Mouse (Mus musculus) erythroblast, embryonic 14.5 days (primary cell): ENCODE measurements around the gene Vwa7. TPM values are rescaled to one million over a fixed set of nuclear protein-coding genes. Genes with fewer than 3 reads are reported as not detected.

Experiments used
- H3K27me3 ChIP-seq: 2 replicates; pipeline ENCODE4 v1.6.1; 2012; ENCODE audit warnings: inconsistent platforms; ENCODE audit not compliant: control insufficient read depth
- H3K36me3 ChIP-seq: 2 replicates; pipeline ENCODE4 v1.6.1; 2012; ENCODE audit warnings: mild to moderate bottlenecking, inconsistent platforms; ENCODE audit not compliant: control insufficient read depth
- H3K4me1 ChIP-seq: 2 replicates; pipeline ENCODE4 v1.6.1; 2012; ENCODE audit warnings: inconsistent platforms; ENCODE audit not compliant: control insufficient read depth
- H3K4me3 ChIP-seq: replicated peaks from 2 replicates; pipeline ENCODE3; 2012; ENCODE audit warnings: moderate library complexity, mild to moderate bottlenecking, inconsistent platforms
- H3K9me3 ChIP-seq: 2 replicates; pipeline ENCODE4 v1.6.1; 2012; ENCODE audit warnings: low read length, inconsistent platforms, mixed read lengths; ENCODE audit not compliant: control insufficient read depth
- GATA1 ChIP-seq: IDR thresholded peaks from 2 replicates; pipeline ENCODE4 v1.6.1; 2012; ENCODE audit warnings: low read length, inconsistent platforms, mixed read lengths
- TAL1 ChIP-seq: IDR thresholded peaks from 3 replicates; pipeline ENCODE4 v1.6.1; 2012; ENCODE audit warnings: low read length, inconsistent platforms, mixed read lengths
- polyA plus RNA-seq: library from polyadenylated mRNA; stranded (reverse); fragments of >175 nt; gene quantifications from 2 replicates; pipeline ENCODE4 v1.2.3, GENCODE M21; 2012

The Vwa7 gene
- polyA plus RNA-seq, 1 experiment = 0.01 TPM

GRCm38 (mm10) chr17:35066084-35066483 lies 49.7 kb downstream of the Vwa7 start, which contains the start of gene Mpig6b:
Gene Mpig6b (minus strand): TSS chr17:35066184.
- Histone ChIP-seq H3K36me3 (peaks cover 3% of the 10 kb centered on the region; the same call in 1 of the 2 replicates), H3K9me3 (no peaks in the 10 kb centered on the region; the same call in 1 of the 2 replicates), H3K27me3 (peaks cover 78% of the 10 kb centered on the region), H3K4me3 (peak within 1 kb of the TSS; percentile 23), H3K4me1 (peaks cover 35% of the 10 kb centered on the region)
- TF ChIP-seq GATA1 (no peak), TAL1 (no peak)

- peaks cover 78% of the 10 kb centered on the region for H3K27me3 ChIP-seq
- H3K4me3 ChIP-seq = no peak overlapping the region
- TF ChIP-seq GATA1 (no peak), TAL1 (no peak)
- H3K9me3 ChIP-seq = no peaks in the 10 kb centered on the region; the same call in 1 of the 2 replicates
- peaks cover 28% of the 10 kb centered on the region for H3K4me1 ChIP-seq
- H3K36me3 ChIP-seq = no peaks in the 10 kb centered on the region
These were observed 52.0 kb downstream of the Vwa7 start for GRCm38 (mm10) chr17:35068213-35068914.

- peaks cover 2% of the 10 kb centered on the region for H3K9me3 ChIP-seq
- H3K27me3 ChIP-seq = peaks cover 66% of the 10 kb centered on the region
- no peak overlapping the region for H3K4me3 ChIP-seq
- H3K36me3 ChIP-seq = no peaks in the 10 kb centered on the region
- H3K4me1 ChIP-seq = peaks cover 20% of the 10 kb centered on the region
- no peak for TF ChIP-seq TAL1
- no peak for TF ChIP-seq GATA1
These were observed 54.3 kb downstream of the Vwa7 start for GRCm38 (mm10) chr17:35070556-35071229.

- H3K4me3 ChIP-seq = no peak overlapping the region
- no peaks in the 10 kb centered on the region for H3K36me3 ChIP-seq
- peaks cover 2% of the 10 kb centered on the region for H3K9me3 ChIP-seq
- peaks cover 15% of the 10 kb centered on the region for H3K4me1 ChIP-seq
- TF ChIP-seq GATA1 = no peak
- no peak for TF ChIP-seq TAL1
- peaks cover 64% of the 10 kb centered on the region for H3K27me3 ChIP-seq
These were observed 55.1 kb downstream of the Vwa7 start for GRCm38 (mm10) chr17:35071454-35071853.

GRCm38 (mm10) chr17:35074097-35074496 lies 57.7 kb downstream of the Vwa7 start:
- peaks cover 30% of the 10 kb centered on the region for H3K4me1 ChIP-seq
- H3K36me3 ChIP-seq = no peaks in the 10 kb centered on the region
- TF ChIP-seq TAL1 = no peak
- TF ChIP-seq GATA1 = no peak
- H3K4me3 ChIP-seq = no peak overlapping the region
- H3K27me3 ChIP-seq = peaks cover 56% of the 10 kb centered on the region
- peaks cover 2% of the 10 kb centered on the region for H3K9me3 ChIP-seq

Other genes starting within 250 kb of the Vwa7 start
- not detected in 2 replicates for gene Cyp21a1, start 212.0 kb upstream of the Vwa7 start, polyA plus RNA-seq
- gene Stk19, start 179.6 kb upstream of the Vwa7 start, polyA plus RNA-seq = 6.3 and 6.7 TPM in 2 replicates
- 15.3 and 22.0 TPM in 2 replicates for gene Dxo, start 179.6 kb upstream of the Vwa7 start, polyA plus RNA-seq
- gene Skiv2l, start 166.4 kb upstream of the Vwa7 start, polyA plus RNA-seq = 6.7 and 8.9 TPM in 2 replicates
- 30.9 and 32.9 TPM in 2 replicates for gene Nelfe, start 166.2 kb upstream of the Vwa7 start, polyA plus RNA-seq
- 0.11 TPM in 1 of 2 replicates, not detected in the other for gene Cfb, start 154.1 kb upstream of the Vwa7 start, polyA plus RNA-seq
- 0.24 and 0.25 TPM in 2 replicates for gene Zbtb12, start 137.1 kb upstream of the Vwa7 start, polyA plus RNA-seq
- gene Gm20547, start 134.5 kb upstream of the Vwa7 start, polyA plus RNA-seq = not detected in 2 replicates
- 0.13 and 0.17 TPM in 2 replicates for gene C2, start 118.3 kb upstream of the Vwa7 start, polyA plus RNA-seq
- gene Ehmt2, start 118.1 kb upstream of the Vwa7 start, polyA plus RNA-seq = 6.2 and 6.4 TPM in 2 replicates
- gene Slc44a4, start 102.1 kb upstream of the Vwa7 start, polyA plus RNA-seq = not detected in 2 replicates
- gene Neu1, start 85.3 kb upstream of the Vwa7 start, polyA plus RNA-seq = 0.31 and 0.38 TPM in 2 replicates
- gene Hspa1b, start 57.3 kb upstream of the Vwa7 start, polyA plus RNA-seq = 408 and 454 TPM in 2 replicates
- gene Gm20481, start 46.7 kb upstream of the Vwa7 start, polyA plus RNA-seq = not detected in 2 replicates
- 195 and 214 TPM in 2 replicates for gene Hspa1a, start 44.4 kb upstream of the Vwa7 start, polyA plus RNA-seq
- 0.04 TPM in 1 of 2 replicates, not detected in the other for gene Hspa1l, start 43.9 kb upstream of the Vwa7 start, polyA plus RNA-seq
- gene Lsm2, start 34.7 kb upstream of the Vwa7 start, polyA plus RNA-seq = 15.9 and 21.4 TPM in 2 replicates
- gene Vars, start 15.6 kb upstream of the Vwa7 start, polyA plus RNA-seq = 41.7 and 44.9 TPM in 2 replicates
- gene Sapcd1, start 11.4 kb downstream of the Vwa7 start, polyA plus RNA-seq = 0.87 and 0.97 TPM in 2 replicates
- 0.90 and 1.3 TPM in 2 replicates for gene Msh5, start 30.2 kb downstream of the Vwa7 start, polyA plus RNA-seq
- gene Clic1, start 33.4 kb downstream of the Vwa7 start, polyA plus RNA-seq = 5.1 and 6.0 TPM in 2 replicates
- 0.78 and 0.92 TPM in 2 replicates for gene Ddah2, start 42.5 kb downstream of the Vwa7 start, polyA plus RNA-seq
- not detected in 2 replicates for gene Ly6g6c, start 48.8 kb downstream of the Vwa7 start, polyA plus RNA-seq
- gene Mpig6b, start 49.6 kb downstream of the Vwa7 start, polyA plus RNA-seq = 0.05 TPM in 1 of 2 replicates, not detected in the other
- gene Ly6g6e, start 60.3 kb downstream of the Vwa7 start, polyA plus RNA-seq = not detected in 2 replicates
- not detected in 2 replicates for gene Ly6g6d, start 61.5 kb downstream of the Vwa7 start, polyA plus RNA-seq
- 0.07 and 0.08 TPM in 2 replicates for gene Ly6g6f, start 69.0 kb downstream of the Vwa7 start, polyA plus RNA-seq
- gene Abhd16a, start 72.7 kb downstream of the Vwa7 start, polyA plus RNA-seq = 10.1 and 10.3 TPM in 2 replicates
- gene Ly6g5c, start 91.7 kb downstream of the Vwa7 start, polyA plus RNA-seq = not detected in 2 replicates
- 0.03 TPM in 1 of 2 replicates, not detected in the other for gene Ly6g5b, start 98.8 kb downstream of the Vwa7 start, polyA plus RNA-seq
- 11.0 and 12.4 TPM in 2 replicates for gene Gpank1, start 104.9 kb downstream of the Vwa7 start, polyA plus RNA-seq
- 10.2 and 11.2 TPM in 2 replicates for gene Csnk2b, start 105.5 kb downstream of the Vwa7 start, polyA plus RNA-seq
- gene D17H6S53E, start 109.8 kb downstream of the Vwa7 start, polyA plus RNA-seq = 0.27 and 0.48 TPM in 2 replicates
- gene Apom, start 115.5 kb downstream of the Vwa7 start, polyA plus RNA-seq = 0.10 and 0.20 TPM in 2 replicates
- 88.8 and 102 TPM in 2 replicates for gene Bag6, start 118.6 kb downstream of the Vwa7 start, polyA plus RNA-seq
- 70.4 and 133 TPM in 2 replicates for gene Prrc2a, start 148.3 kb downstream of the Vwa7 start, polyA plus RNA-seq
- gene Aif1, start 159.5 kb downstream of the Vwa7 start, polyA plus RNA-seq = 0.27 TPM in 1 of 2 replicates, not detected in the other
- not detected in 2 replicates for gene Lst1, start 171.9 kb downstream of the Vwa7 start, polyA plus RNA-seq
- 0.07 and 0.08 TPM in 2 replicates for gene Ltb, start 177.9 kb downstream of the Vwa7 start, polyA plus RNA-seq
- gene Tnf, start 185.4 kb downstream of the Vwa7 start, polyA plus RNA-seq = 0.07 and 0.09 TPM in 2 replicates
- gene Lta, start 188.8 kb downstream of the Vwa7 start, polyA plus RNA-seq = 0.03 TPM in 1 of 2 replicates, not detected in the other
- gene Gm16181, start 204.3 kb downstream of the Vwa7 start, polyA plus RNA-seq = not detected in 2 replicates
- gene Atp6v1g2, start 217.1 kb downstream of the Vwa7 start, polyA plus RNA-seq = 0.04 and 0.37 TPM in 2 replicates
- gene Nfkbil1, start 219.2 kb downstream of the Vwa7 start, polyA plus RNA-seq = 1.6 TPM in 2 replicates
- 18.8 and 20.8 TPM in 2 replicates for gene Ddx39b, start 225.2 kb downstream of the Vwa7 start, polyA plus RNA-seq
- gene H2-D1, start 246.2 kb downstream of the Vwa7 start, polyA plus RNA-seq = 2.4 and 2.7 TPM in 2 replicates